Mouse (Mus musculus) stomach, postnatal 0 days (tissue): ENCODE measurements around the gene Gm3159. TPM values are rescaled to one million over a fixed set of nuclear protein-coding genes. Genes with fewer than 3 reads are reported as not detected.
"Not testable (repeated sequence)": the region's sequence is repeated elsewhere in the genome, so short reads cannot be mapped to it uniquely, and the experiment has no call there.

Source experiments
- ATAC-seq: fragments of 200-750 bp; cut with Nextera tagmentation; 2 replicates; pipeline ENCODE4 v1.8.0; 2017; ENCODE audit not compliant: low FRiP score, low TSS enrichment
- DNase-seq: peaks from one replicate; pipeline ENCODE4 v3.0.0-alpha.2; 2016; ENCODE audit warnings: low spot score
- H3K27ac ChIP-seq: fragments of 300-500 bp; sonication (generic); replicated peaks from 2 replicates; pipeline ENCODE4 v1.5.1; 2014; ENCODE audit warnings: mild to moderate bottlenecking, control low read depth
- H3K27me3 ChIP-seq: fragments of 300-500 bp; sonication (generic); 2 replicates; pipeline ENCODE4 v1.6.1; 2014; ENCODE audit warnings: low read length; ENCODE audit not compliant: control insufficient read depth, insufficient read depth
- H3K36me3 ChIP-seq: fragments of 300-500 bp; sonication (generic); 2 replicates; pipeline ENCODE4 v1.6.1; 2014; ENCODE audit warnings: low read length, mixed read lengths; ENCODE audit not compliant: control insufficient read depth, insufficient read depth
- H3K4me1 ChIP-seq: fragments of 300-500 bp; sonication (generic); replicated peaks from 2 replicates; pipeline ENCODE4 v1.6.1; 2014; ENCODE audit warnings: antibody characterized with exemption; ENCODE audit not compliant: control insufficient read depth, insufficient read depth
- H3K4me2 ChIP-seq: fragments of 300-500 bp; sonication (generic); replicated peaks from 2 replicates; pipeline ENCODE4 v1.6.1; 2014; ENCODE audit warnings: low read depth, mild to moderate bottlenecking, control low read depth, moderate library complexity
- H3K4me3 ChIP-seq: fragments of 300-500 bp; sonication (generic); 2 replicates; pipeline ENCODE4 v1.5.1; 2014; ENCODE audit warnings: low read depth, low read length, control low read depth
- H3K9ac ChIP-seq: fragments of 300-500 bp; sonication (generic); 2 replicates; pipeline ENCODE4 v1.6.1; 2014; ENCODE audit warnings: mild to moderate bottlenecking, low read length, control low read depth, mixed read lengths
- H3K9me3 ChIP-seq: fragments of 300-500 bp; sonication (generic); 2 replicates; pipeline ENCODE4 v1.6.1; 2016; ENCODE audit warnings: low read length; ENCODE audit not compliant: control insufficient read depth
- WGBS: fragments of 180-500 bp; shearing (Covaris S2); extraction: QIAGEN DNeasy Blood & Tissue Kit; methylation state at CpG from one replicate; pipeline ENCODE4 v1.1.7; 2014; 5-methylcytosine and 5-hydroxymethylcytosine counted together
- polyA plus RNA-seq: library from polyadenylated mRNA; unstranded; fragments of >200 nt; fragmentation: Nextera tagmentation; extraction: Ambion mirVana; gene quantifications from 2 replicates; pipeline ENCODE4 v1.2.1, GENCODE M21; 2015

Gene Gm3159
- polyA plus RNA-seq, 1 experiment from 2014 or later, result not detected

- ATAC-seq, DNase-seq, H3K9me3 ChIP-seq, H3K4me1 ChIP-seq, H3K36me3 ChIP-seq, H3K4me3 ChIP-seq, H3K27me3 ChIP-seq, H3K9ac ChIP-seq, H3K4me2 ChIP-seq, H3K27ac ChIP-seq: not testable (repeated sequence)
Observed at GRCm38 (mm10) chr14:4403840-4404239, 6.5 kb downstream of the Gm3159 start.

DNA sequence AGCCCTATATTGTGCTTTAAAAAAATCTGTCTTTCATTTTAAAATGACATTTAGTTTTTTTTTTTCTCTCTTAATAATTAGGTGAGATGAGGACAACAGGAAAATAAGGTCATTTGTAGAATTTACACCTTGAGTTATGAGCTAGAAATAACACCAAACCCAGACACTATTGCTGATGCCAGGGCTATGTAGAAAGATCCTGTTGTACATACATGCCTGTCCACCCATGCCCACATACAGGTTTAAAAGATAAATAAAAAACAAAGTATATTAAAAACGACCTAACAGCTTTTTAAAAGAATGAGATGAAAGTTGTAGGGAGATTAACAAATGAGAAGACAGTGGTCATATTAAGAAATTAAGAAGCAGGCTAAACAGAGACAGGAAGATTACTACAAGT lies 12.6 kb downstream of the Gm3159 start:
- not testable (repeated sequence) for H3K27ac ChIP-seq, H3K9me3 ChIP-seq, H3K36me3 ChIP-seq, H3K4me1 ChIP-seq, H3K27me3 ChIP-seq, H3K4me3 ChIP-seq, H3K4me2 ChIP-seq, H3K9ac ChIP-seq, ATAC-seq, DNase-seq
- WGBS, result 27% methylated on average over 1 of the region's 1 CpGs

- not testable (repeated sequence) for H3K36me3 ChIP-seq, H3K4me3 ChIP-seq, H3K9me3 ChIP-seq, H3K27ac ChIP-seq, H3K27me3 ChIP-seq, H3K9ac ChIP-seq, H3K4me1 ChIP-seq, ATAC-seq
- H3K4me2 ChIP-seq, result peak within 1 kb of the TSS; percentile 36
- WGBS, result under 1% methylated on average over 18 of the region's 59 CpGs
- DNase-seq, result peak; percentile 14
Observed at GRCm38 (mm10) chr14:4414965-4415835, 17.9 kb downstream of the Gm3159 start, which contains the start of gene Gm3164. Gene Gm3164, plus strand, starts transcription at chr14:4415448.

GRCm38 (mm10) chr14:4430692-4431091 lies 33.4 kb downstream of the Gm3159 start, which contains the start of gene Gm3173:
Gene Gm3173, plus strand, starts transcription at chr14:4430992.
- not testable (repeated sequence) for H3K9me3 ChIP-seq, ATAC-seq, H3K4me2 ChIP-seq, H3K4me3 ChIP-seq, H3K27me3 ChIP-seq, H3K36me3 ChIP-seq, H3K4me1 ChIP-seq, H3K9ac ChIP-seq, DNase-seq, H3K27ac ChIP-seq

Other genes starting within 250 kb of the Gm3159 start
- not detected in 2 replicates for gene Gm3127, start 232.5 kb upstream of the Gm3159 start, polyA plus RNA-seq
- gene Gm2974, start 214.9 kb upstream of the Gm3159 start, polyA plus RNA-seq, result 0.10 and 0.22 TPM in 2 replicates
- gene Gm3138, start 147.9 kb upstream of the Gm3159 start, polyA plus RNA-seq, result not detected in 2 replicates
- 0.11 TPM in 1 of 2 replicates, not detected in the other for gene Gm3149, start 80.2 kb upstream of the Gm3159 start, polyA plus RNA-seq
- 0.13 TPM in 1 of 2 replicates, not detected in the other for gene 2610042L04Rik, start 62.8 kb upstream of the Gm3159 start, polyA plus RNA-seq
- 0.08 TPM in 1 of 2 replicates, not detected in the other for gene Gm3164, start 17.9 kb downstream of the Gm3159 start, polyA plus RNA-seq
- not detected in 2 replicates for gene Gm3173, start 33.5 kb downstream of the Gm3159 start, polyA plus RNA-seq
- not detected in 2 replicates for gene Gm3182, start 84.2 kb downstream of the Gm3159 start, polyA plus RNA-seq
- not detected in 2 replicates for gene Gm3047, start 157.9 kb downstream of the Gm3159 start, polyA plus RNA-seq
- not detected in 2 replicates for gene Gm8159, start 234.8 kb downstream of the Gm3159 start, polyA plus RNA-seq